Mouse (Mus musculus): Measurements from ENCODE around the gene E130311K13Rik.

The E130311K13Rik gene

GRCm38 (mm10) chr3:63896303-63896702 lies 33.0 kb downstream of the E130311K13Rik start:
- in situ Hi-C loops (cut with MboI, MseI) = no loop called here

- in situ Hi-C loops (cut with MboI, MseI) = no loop called here
Measured at GRCm38 (mm10) chr3:63895786-63896185, 33.5 kb downstream of the E130311K13Rik start.

GRCm38 (mm10) chr3:63893677-63894076 lies 35.6 kb downstream of the E130311K13Rik start:
- in situ Hi-C loops (cut with MboI, MseI) = no loop called here

DNA sequence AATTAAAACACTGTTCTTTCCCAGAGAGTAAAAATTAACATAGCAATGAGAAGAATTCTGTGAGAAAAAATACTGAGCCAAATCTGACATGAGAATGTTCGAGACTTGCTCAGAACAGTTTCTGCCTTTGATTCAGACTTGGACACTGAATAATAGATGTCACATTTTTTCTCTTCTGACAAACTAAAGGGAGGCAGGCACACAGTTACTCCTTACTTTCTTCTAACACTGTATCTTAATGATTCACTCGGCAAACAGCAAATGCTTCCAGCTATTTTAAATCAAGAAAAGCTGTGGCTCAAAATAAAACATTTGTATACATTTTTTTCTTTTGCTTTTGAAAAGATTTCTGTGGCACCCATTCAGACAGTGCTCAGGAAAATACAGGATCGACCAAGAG lies 37.1 kb downstream of the E130311K13Rik start:
- in situ Hi-C loops (cut with MboI, MseI) = no loop called here

- in situ Hi-C loops (cut with MboI, MseI) = no loop called here
Measured at GRCm38 (mm10) chr3:63881065-63881464, 48.2 kb downstream of the E130311K13Rik start.

- in situ Hi-C loops (cut with MboI, MseI) = no loop called here
Measured at GRCm38 (mm10) chr3:63878995-63879666, 50.1 kb downstream of the E130311K13Rik start.

GRCm38 (mm10) chr3:63872818-63873217 lies 56.5 kb downstream of the E130311K13Rik start:
- in situ Hi-C loops (cut with MboI, MseI) = no loop called here

DNA sequence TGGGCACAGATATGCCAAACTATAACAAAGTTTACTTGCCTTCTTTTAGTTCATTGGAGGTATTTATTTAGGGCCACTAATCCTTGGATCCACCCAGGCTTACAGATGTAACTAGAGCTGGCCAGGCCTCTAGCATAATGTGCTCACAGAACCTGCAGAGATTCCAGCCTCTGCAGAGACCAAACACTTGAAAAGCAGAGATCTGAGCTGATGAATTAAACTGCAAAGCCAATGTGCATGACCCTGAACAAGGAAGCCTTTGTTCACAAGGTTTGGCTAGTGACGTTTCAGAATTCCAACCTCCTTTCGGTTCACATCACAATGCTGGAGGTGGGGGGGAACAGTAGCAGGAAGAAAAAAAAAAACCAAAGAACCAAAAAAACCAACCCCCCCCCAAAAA lies 58.0 kb downstream of the E130311K13Rik start:
- in situ Hi-C loops (cut with MboI, MseI) = no loop called here

DNA sequence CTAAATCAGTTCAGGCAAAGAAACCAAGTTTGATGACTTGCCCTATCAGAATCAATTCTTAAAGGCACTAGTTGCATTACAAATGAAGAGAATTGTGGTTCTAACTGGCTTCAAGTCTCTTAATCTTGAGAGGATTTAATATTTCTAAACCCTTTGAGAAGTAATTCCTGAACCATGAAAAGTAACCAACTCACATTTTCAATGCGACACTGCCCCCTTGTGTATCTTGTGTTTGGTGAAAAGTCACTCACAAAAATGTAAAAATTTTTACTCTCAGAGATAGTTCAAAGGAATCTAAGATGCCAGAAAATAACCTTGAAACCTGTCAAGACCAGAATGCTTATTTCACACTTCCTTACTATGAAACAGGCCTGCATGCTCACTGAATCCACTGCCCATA lies 61.0 kb downstream of the E130311K13Rik start:
- in situ Hi-C loops (cut with MboI, MseI) = no loop called here

DNA sequence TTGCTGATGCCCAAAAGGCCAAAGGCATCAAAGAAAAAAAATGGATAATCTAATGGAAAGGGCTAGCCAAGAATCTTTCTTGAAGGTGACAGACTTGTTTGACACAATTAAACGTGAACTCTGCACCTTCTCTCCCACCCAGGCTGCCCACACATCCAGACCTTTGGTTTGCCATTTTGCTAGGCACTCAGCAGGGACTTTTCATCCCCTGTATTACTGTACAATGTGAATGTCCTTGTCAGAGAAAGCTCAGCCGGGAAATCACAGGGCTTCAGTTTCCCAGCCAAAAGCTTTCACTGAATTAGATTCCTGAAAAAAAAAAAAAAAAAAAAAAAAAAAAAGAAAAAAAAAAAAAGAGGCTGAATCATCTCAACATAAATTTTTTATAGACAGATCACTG lies 64.2 kb downstream of the E130311K13Rik start:
- in situ Hi-C loops (cut with MboI, MseI) = no loop called here

All from T-helper 2 cell (primary cell).